Mouse (Mus musculus) stomach, postnatal 0 days (tissue): ENCODE data around the gene Iapp.
"Not testable (repeated sequence)": the region's sequence is repeated elsewhere in the genome, so short reads cannot be mapped to it uniquely, and the experiment has no call there.

Experiments used
- CTCF ChIP-seq: IDR thresholded peaks from 2 replicates; pipeline ENCODE4 v1.5.1; 2016; ENCODE audit warnings: antibody characterized with exemption, low read depth, mild to moderate bottlenecking, moderate library complexity
- EP300 ChIP-seq: optimal IDR thresholded peaks from 2 replicates; pipeline ENCODE3; 2016; ENCODE audit warnings: antibody characterized with exemption

GRCm38 (mm10) chr6:142352099-142352498, 53.9 kb downstream of the Iapp start:
- not testable (repeated sequence) for TF ChIP-seq EP300, CTCF
